Mouse (Mus musculus): ENCODE measurements around the gene Ank2.
"Not testable (repeated sequence)": the region's sequence is repeated elsewhere in the genome, so short reads cannot be mapped to it uniquely, and the experiment has no call there.

The Ank2 gene

DNA sequence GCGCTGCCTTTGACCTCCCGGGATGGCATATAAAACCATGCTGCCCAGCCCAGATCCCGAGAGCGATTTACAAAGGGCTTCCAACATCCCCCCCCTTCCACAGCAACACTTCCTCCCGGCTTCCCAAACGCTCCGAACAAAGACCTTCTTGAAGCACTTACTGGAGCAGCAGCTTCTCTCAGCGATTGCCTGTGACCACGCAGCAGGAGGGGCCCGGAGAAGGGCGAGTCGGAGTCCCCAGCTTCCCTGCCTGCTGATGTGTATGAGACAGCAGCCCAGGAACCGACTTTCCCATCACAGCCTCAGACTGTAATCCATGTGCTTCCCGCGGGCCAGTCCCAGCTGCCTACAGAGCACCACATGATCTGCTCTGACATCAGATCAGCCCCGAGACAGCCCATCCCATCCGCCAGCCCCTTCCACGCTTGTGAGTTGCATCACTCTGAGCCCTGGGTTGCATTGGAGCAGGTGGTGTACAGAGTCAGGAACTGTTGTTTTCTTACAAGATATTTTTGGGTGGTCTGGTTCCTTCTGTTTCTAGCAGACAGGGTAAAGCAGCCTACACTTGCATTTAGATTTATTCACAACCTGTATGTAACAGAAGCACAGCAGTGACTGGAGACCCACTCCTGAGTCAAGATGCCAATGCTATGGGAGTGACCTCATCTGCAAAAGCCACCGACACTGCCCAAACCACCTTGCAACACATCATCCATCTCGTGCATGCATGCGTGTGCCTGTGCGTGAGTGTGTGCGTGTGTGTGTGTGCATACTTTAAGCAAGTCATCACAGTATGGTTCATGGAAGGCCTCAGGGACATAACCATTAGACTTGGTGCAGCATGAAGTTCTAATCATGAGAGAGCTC, 90.2 kb downstream of the Ank2 start:
- DNase-seq: peak; percentile 75

DNA sequence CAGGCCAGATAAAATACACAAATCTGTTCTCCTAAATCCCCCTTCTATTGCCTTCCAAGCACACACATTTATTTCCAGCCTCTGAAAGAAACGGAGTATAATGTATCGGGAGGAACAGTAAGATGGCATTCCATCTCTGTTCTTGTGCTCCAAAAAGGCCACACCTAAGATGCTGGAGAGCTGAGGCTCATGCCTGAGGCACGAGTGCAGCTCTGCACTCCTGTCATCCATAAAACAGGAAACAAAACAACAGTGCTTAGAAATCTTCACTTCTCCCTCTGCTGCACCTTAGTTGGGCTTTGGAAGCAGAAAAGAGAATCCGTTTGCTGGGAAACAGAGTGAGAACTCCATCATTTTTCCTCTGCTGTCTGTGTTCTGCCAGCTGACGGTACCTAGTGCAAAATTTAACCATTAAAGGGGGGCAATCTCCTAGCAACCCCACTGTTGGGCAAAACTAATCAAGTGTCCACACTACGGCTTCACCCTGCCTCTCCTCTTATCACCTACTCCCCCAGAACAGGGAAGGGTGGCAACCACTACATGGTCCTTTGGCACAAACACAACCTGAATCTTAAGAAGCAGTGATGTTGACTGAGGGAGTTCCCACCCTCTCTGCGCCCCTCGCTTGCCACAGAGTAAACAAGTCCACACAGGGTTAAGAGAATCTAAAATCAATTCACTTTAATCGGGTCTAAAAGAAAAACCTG, 91.1 kb downstream of the Ank2 start:
- DNase-seq: no peak

DNA sequence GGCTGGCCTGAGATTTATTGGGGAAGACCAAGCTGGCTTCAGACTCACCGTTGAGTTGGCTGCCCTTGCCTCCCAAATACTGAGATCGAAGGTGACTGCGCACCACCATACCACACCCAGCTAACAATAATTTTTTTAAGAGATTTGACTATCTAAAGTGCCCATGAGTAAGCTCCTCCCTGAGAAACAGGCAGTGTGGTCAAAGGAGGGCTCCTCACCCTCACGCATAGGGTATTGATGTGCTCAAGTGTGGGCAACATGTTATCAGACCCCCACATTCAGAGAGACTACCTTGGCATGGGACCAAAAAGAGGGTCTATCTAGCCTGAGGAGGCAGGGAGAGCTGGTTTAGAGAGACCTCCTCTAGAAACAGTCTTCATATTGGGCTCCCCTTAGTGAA, 92.3 kb downstream of the Ank2 start:
- no peak for DNase-seq

DNA sequence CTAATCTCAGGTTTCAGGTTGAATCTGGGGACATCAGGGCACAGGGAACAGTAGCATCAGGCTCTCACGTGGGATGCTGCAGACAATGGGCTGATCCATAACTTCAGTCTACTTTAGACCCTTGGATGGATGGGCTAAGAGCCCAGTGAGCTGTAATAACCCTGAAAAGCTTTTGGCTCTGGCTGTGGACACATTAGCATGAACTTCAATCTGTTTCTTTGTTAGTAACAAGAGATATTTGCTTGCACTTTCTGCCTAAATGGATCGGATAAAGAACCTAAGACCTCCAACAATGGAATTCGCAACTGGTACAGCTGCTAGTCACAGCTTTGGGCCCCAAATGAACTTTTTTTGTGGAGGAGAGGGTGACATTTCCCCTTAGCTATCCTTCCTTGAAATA, 94.8 kb downstream of the Ank2 start:
- DNase-seq: no peak

DNA sequence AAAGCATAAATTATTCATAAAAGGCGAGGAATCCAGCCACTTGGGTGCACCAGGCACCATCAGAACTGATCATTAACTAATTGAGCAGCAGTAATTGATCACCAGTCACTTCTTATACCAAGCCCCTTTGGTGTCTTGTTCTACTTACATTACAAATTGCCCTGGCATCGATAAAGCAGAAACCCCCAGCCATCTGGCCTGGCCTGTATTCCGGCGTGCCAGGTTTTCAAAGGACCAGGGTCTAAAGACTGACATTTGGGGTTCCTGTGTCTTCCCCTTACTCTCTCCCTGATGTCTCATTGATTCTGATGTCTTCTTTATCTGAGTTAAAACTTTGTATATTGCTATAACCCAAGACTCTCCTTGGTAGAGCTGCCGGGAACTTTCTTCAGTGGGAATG, 98.2 kb downstream of the Ank2 start:
- no peak for DNase-seq

DNA sequence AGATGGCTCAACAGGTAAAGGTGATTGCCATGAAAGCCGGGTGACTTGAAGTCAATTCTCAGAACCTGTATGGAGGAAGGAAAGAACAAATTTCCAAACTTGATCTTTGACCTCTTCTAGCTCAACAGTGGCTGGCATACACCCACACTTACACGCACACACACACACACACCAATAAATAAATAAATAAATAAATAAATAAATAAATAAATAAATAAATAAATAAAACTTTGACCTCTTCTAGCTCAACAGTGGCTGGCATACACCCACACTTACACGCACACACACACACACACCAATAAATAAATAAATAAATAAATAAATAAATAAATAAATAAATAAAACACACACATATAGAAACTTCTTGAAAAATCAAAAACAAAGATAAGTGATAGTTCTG, 98.7 kb downstream of the Ank2 start:
- not testable (repeated sequence) for DNase-seq

DNA sequence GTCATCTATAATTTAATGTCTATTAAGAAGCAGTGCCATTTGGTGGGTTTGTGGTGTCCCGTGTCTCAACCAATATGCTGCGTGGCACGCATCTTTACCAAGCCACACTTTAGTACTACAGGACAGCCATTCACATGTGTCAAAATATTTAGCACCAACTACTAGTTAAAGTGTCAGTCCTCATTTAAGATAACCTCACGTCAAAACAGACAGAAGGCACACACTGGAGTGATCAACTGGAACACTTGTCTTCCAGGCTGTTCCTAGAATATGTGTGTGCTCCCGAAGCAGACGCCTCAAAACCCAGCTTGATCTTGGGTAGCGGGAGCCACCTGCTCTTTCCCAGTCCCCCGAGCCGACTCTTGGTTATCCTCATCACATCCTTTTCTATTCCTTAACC, 101.4 kb downstream of the Ank2 start:
- DNase-seq: no peak

DNA sequence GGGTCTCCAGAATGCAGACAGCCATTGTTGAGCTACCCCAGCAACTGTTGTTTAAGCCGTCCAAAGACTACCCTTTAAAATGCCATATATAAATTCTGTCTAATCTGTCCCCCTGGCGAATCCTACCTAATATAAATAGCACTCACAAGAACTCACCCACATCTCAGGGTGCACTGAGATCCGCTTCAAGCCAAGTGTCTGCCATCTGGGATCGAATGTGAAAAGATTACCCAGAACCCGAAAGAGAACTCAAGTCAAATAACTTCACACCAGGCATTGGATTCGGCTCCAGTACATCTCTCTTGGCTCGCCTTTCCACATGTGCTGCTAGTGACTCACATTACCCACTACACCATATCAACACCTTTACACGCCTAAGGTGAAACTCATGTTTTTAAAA, 103.9 kb downstream of the Ank2 start:
- no peak for DNase-seq

DNA sequence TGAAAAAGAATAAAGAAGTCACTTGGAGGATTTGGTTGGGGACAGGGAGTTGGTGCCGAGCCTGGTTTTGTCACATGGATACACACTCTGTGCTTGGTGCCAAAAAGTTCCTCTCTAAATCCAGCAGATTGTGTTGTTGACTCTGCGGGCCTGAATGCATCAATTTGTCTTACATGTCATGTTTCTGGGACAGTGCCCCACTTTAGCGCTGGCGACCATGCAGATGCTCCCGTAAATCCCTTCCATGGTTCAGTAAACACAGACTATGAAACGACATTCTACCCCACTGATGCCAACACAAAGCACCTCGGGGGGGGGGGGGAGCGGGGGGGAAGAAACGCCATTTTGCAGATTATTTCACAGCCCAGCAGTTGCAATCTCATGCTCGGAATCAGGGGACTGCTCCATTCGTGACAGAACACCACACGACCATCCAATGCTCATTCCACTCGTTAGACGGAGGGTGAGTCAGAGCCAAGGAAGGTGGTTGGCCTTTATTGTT, 112.1 kb downstream of the Ank2 start:
- DNase-seq: peak; percentile 8

DNA sequence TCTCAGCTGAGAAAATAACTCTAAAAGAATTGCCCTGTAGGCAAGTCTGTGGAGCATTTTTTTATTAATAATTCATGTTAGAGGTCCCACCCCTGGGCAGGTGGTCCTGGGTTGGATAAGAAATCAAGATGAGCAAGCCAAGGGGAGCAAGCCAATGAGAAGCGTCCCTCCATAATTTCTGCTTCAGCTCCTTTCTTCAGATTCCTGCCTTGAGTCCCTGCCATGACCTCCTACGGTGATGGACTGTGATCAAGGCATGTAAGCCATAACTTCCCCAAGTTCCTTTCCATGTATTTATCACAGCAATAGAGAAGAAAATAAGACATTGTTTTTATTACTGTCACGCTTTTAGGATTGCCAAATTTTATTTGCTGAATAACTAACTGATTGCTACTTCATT, 115.9 kb downstream of the Ank2 start:
- no peak for DNase-seq

DNA sequence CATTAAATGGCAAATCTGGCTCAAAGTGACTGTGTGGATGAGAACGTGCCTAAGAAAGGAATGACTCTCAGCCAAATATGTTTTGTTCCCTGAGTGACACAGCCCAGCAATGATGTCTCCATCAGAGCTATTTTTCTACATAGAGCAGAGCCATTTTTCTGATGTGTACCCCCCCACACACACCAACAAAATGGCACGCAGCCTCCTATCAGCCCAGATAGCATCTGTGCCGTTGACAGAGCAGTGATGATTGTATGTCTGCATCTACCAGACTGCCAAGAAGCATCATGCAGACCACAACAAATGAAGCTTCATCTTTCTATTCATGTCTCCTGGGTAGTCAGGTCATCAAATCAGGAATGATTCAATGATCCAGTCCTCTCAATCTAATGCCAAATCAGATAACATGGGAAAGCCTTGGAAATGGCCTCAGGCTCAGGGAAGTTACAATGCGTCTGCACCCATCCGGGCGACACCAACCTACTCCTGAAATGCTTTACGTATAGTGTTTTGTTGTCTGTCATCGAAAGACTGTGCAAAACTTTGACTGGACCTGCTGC, 122.2 kb downstream of the Ank2 start:
- no peak for DNase-seq

DNA sequence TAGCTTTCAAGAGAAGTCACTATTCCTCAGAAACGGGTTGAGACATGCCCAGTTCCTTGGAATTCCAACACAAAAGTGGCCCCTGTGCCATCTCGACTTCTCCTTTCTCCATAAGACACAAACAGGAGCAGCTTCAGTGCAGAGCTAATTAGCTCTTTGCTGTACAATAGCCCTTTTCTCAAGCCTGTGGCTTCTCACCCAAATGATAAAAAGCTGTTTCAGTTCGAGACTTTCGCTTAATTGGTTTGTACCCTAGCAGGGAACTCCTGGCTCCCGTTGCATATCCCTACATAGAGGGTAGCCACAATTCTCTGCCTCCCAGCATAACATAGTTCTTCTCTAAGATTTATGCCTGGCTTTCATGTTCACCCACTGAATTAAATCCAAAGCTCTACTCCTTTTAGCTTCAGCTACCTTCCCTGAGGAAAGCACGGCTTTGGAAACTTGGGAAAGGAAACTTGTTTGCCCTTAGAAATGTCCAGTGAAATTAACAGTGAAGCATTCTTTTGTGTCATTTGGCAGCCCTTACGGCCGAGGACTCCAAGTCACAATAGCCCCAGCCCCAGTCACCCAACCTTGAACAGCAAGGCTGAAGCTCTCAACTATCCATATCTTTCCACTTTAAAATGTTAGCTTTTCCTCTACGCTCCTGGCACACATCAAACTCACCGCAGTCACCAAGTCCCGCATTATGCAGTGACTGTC, 123.0 kb downstream of the Ank2 start:
- DNase-seq: no peak

DNA sequence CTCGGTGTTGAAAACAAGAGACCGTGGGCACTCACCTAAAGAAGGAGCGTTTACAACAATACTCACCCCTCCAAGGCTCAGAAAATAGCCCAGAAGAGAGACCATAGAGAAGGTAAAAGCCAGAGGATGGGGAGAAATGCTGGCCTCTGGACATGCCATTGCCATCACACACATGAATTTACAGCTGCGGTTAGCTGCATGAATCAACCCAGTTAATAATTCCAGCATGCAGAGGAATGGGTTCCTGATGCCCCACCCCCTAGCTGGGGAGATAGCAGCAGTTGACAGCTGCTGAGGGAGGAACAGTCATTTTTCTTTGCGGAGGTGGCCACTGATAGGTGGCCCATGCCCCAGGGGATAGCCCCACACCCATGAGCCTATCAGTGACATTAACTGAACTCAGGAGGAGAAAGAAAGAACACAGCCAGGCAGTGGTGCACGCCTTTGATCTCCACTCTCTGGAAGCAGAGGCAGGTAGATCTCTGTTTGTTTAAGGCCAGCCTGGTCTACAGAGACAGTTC, 124.9 kb downstream of the Ank2 start:
- DNase-seq: no peak

DNA sequence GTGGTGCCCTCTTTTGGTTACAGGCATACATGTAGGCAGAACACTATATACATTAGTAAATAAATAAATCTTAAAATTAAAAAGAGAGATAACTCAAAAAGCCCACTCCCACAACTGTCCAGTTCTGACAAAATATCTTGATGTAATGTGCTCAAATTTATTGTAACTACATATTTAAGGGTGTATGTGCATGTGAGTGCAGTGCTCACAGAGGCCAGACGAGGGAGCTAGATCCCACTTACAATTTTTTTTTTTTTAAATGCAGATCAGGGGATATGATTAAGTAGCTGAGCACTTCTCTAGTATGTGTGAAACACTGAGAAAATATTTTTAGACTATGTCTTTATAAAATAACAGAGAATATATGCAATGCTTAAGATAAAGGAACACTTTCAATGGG, 127.4 kb downstream of the Ank2 start:
- no peak for DNase-seq

DNA sequence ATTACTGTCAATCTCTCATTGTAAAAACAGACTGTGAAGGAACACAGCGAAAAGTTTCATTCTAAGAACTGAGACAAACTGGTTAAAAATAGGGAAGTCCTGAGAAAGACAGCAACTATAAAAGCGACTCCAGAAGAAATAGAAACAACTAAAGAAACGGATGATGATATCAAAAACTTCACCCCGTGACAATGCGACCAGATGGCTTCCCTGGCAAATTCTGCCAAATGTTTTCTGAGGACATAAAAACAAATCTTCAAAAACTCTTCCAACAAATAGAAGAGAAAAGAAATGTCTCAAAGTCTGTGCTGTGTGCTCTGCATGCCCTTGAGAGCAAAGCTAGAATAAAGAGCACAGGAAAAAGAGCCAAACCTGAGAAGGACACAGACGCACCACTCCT, 129.6 kb downstream of the Ank2 start:
- no peak for DNase-seq

DNA sequence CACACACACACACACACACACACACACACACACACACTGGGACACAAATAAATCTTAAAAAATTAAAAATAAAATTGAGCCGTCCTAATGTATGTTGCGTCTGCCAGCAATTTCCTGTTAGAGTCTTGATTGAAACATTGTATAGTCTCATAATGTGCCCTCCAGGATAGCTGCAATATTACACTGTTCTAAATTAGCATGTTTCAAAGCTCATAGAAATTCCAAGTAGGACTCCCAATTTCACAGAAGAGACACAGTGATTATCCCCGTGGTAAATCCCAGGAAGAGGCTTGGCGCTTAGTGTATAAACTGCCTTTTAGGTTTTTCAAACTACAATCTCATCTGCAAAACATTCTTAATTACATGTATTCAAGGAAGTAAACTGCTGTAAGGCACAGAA, 131.7 kb downstream of the Ank2 start:
- DNase-seq: no peak

DNA sequence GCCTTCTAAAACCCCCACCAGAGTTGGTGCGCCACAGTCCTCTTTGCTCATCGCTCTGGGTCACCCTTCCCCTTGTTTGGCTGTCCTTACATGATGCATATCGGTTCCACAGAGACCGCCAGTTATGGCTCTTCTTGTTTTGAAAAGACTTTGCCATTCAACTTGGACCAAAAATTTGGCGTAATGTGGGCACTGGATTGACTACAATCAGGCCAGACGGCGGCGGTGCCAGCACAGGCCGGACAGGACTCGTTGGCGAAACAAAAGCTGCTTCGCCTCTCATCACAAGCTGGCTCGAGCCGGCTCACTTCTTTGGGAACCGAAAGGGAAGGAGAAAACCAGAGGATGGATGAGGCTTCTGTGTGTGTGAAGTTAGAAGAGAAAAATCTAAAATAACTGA, 135.6 kb downstream of the Ank2 start:
- no peak for DNase-seq

DNA sequence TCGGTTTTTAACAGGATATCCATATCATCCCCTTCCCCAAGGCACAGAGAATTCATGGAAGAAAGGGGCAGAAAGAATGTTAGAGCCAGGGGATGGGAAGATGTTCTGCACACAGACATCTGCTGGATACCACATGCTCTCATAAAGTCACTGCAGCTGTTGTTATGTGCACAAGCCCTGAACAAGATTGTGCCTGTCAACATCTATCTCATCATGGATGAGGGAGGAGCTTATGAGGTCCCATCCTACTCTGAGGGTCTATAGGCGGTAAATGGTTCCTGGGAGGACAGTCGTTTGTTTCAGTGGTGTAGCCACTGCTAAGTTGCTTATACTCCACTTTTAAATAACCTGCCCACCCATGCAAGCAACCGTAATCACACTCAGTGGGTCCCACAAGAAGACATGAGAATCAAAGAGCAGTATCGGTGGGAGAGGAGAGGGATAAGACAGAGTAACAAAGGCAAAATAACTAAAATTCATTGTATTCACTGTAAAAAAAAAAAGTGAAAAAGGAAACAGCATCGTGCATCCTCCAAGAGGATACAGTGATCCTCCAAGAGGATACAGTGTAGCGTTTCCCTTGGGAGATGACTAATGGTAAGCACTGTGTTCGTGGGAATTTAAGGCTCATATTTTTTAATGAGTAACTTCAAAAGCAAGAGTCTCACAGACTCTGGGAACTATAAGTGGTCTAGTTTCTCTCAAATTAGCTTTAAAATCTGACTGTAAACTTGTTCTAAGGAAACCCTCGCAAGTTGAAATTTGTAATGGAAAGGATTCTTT, 136.3 kb downstream of the Ank2 start:
- DNase-seq: no peak

DNA sequence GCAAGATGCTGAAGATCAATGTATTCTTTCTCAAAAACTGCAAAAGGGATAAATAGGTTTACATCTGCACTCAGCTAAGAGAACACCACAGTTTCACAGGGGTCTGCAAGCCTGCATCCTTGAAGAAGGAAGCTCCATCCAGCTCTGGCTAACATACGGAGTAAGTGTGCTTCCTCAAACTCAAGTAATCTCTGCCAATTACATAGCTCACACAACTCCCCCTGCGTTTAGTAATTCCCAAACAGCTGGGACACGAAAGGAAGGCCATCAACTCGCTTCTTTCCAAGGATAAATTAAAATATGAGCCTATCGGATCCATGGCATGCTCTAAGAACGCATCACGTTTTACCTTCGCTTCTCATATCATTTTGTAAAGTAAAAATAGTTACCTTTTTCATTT, 137.3 kb downstream of the Ank2 start:
- DNase-seq: no peak

DNA sequence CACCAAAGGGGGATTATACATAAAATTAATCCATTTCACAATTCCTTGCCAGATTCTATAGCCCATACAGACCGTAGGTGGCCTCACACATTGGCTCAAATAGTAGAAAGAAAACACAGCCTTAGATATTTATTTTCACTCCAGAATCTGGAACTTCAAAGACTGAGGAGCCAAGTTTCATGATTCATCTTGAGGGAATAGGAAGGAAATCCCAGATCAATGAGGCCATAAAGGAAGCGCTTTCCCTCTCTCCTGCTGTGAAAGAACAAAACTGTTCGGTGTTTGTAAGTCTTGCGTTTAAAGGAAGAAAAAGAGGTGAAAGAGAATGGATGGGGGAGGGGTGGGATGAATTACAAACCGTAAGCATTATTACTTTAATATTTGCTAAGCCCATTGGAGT, 137.8 kb downstream of the Ank2 start:
- DNase-seq: no peak

DNA sequence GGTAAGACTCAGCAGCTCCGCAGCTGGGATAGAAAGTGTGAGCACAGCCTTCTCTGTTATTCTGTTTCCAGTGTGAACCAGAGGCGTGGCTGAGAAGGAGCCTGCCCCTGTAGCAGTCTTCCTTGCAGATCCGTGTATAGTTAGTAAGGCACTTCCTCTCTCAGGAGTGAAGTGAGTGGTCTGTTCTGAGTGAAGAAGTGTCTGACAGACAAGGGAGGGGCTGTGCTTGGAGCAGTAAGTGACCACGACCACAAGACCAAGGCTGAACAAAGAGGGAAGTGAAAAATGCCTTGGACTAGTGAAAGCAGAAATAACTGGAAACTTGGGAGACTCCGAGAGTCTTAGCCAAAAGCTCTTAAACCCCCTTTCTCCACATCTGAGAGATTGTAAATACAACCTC, 143.9 kb downstream of the Ank2 start:
- peak; percentile 15 for DNase-seq

Measured in lung, postnatal 10 days (tissue).